Mouse (Mus musculus) ES-Bruce4 (cell line): ENCODE results near the gene Myrip.

Experiments
- CTCF ChIP-seq: IDR thresholded peaks from one replicate; pipeline ENCODE4 v1.8.1; 2011; ENCODE audit warnings: low read depth, low read length
- POLR2A ChIP-seq: IDR thresholded peaks from one replicate; pipeline ENCODE4 v1.8.1; 2011; ENCODE audit warnings: low read length; ENCODE audit not compliant: insufficient read depth

DNA sequence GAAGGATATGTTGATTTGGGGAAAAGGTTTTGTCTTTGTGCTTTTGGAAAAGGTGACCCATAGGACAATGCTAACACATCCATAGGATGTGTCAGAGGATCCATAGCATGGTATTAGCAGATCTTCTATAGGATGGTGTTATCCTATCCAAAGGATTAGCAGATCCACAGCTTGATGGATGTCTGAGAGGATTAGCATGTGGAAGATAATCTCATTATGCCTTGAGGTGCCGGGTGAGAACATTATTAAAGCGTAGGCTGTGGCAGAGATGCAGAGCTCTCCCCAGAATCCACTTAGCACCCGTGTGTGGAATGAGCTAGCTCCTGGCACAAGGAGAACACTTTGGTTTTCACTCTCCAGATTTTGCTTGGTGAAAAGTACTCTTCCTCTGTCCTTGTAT, 13.3 kb upstream of the Myrip start:
- no peak for TF ChIP-seq POLR2A
- TF ChIP-seq CTCF = no peak
